Mouse (Mus musculus): ENCODE results near the gene Pou3f1. TPM values are rescaled to one million over a fixed set of nuclear protein-coding genes. Genes with fewer than 3 reads are reported as not detected.

Gene Pou3f1
- polyA plus RNA-seq, 1 experiment from 2014 or later, result 3.0 TPM

- Histone ChIP-seq H3K27ac (ENCODE audit: low read depth, low read length) (no peak overlapping the region), H3K9ac (ENCODE audit: low read depth, low read length) (no peak overlapping the region), H3K36me3 (ENCODE audit: control insufficient read depth, insufficient read depth, low read length) (no peaks in the 10 kb centered on the region), H3K27me3 (replicated peaks; ENCODE audit: control insufficient read depth, insufficient read depth, low read length) (no peaks in the 10 kb centered on the region), H3K9me3 (ENCODE audit: control insufficient read depth, low read length) (no peaks in the 10 kb centered on the region), H3K4me1 (ENCODE audit: control insufficient read depth, insufficient read depth, low read depth, low read length) (peaks cover 10% of the 10 kb centered on the region), H3K4me3 (ENCODE audit: low read length) (no peak overlapping the region), H3K4me2 (ENCODE audit: low read length) (no peak overlapping the region)
- no peak for ATAC-seq
- 87% methylated on average over 8 of the region's 8 CpGs for WGBS
Observed at GRCm38 (mm10) chr4:124691455-124691854, 34.8 kb downstream of the Pou3f1 start.

- Histone ChIP-seq H3K4me2 (ENCODE audit: low read length) (peak overlapping the region; percentile 91), H3K4me3 (ENCODE audit: low read length) (peak overlapping the region; percentile 80), H3K27me3 (replicated peaks; ENCODE audit: control insufficient read depth, insufficient read depth, low read length) (no peaks in the 10 kb centered on the region), H3K27ac (ENCODE audit: low read depth, low read length) (no peak overlapping the region), H3K9ac (ENCODE audit: low read depth, low read length) (peak overlapping the region; percentile 75), H3K9me3 (ENCODE audit: control insufficient read depth, low read length) (no peaks in the 10 kb centered on the region), H3K36me3 (ENCODE audit: control insufficient read depth, insufficient read depth, low read length) (no peaks in the 10 kb centered on the region), H3K4me1 (ENCODE audit: control insufficient read depth, insufficient read depth, low read depth, low read length) (peaks cover 10% of the 10 kb centered on the region)
- no peak for ATAC-seq
- 81% methylated on average over 3 of the region's 3 CpGs for whole genome bisulfite sequencing
Observed at GRCm38 (mm10) chr4:124692416-124692861, 35.8 kb downstream of the Pou3f1 start.

GRCm38 (mm10) chr4:124693135-124693894, 36.7 kb downstream of the Pou3f1 start, which contains the start of gene Utp11:
TSS of gene Utp11 (minus strand) at chr4:124693600.
- peak within 1 kb of the TSS; percentile 91 for H3K4me2 ChIP-seq (ENCODE audit: low read length)
- no peaks in the 10 kb centered on the region for H3K27me3 ChIP-seq (replicated peaks; ENCODE audit: control insufficient read depth, insufficient read depth, low read length)
- no peaks in the 10 kb centered on the region for H3K36me3 ChIP-seq (ENCODE audit: control insufficient read depth, insufficient read depth, low read length)
- H3K27ac ChIP-seq (ENCODE audit: low read depth, low read length), result peak within 1 kb of the TSS; percentile 72
- H3K4me3 ChIP-seq (ENCODE audit: low read length), result peak within 1 kb of the TSS; percentile 80
- no peaks in the 10 kb centered on the region for H3K9me3 ChIP-seq (ENCODE audit: control insufficient read depth, low read length)
- WGBS, result under 1% methylated on average over 43 of the region's 43 CpGs
- peaks cover 10% of the 10 kb centered on the region for H3K4me1 ChIP-seq (ENCODE audit: control insufficient read depth, insufficient read depth, low read depth, low read length)
- H3K9ac ChIP-seq (ENCODE audit: low read depth, low read length), result peak within 1 kb of the TSS; percentile 75
- ATAC-seq, result peak; percentile 98

- H3K4me1 ChIP-seq (ENCODE audit: control insufficient read depth, insufficient read depth, low read depth, low read length), result peaks cover 10% of the 10 kb centered on the region
- no peak overlapping the region for H3K4me2 ChIP-seq (ENCODE audit: low read length)
- 0 out of 2 replicates have a peak, but pooled peaks cover 3% of the 10 kb centered on the region for H3K27me3 ChIP-seq (replicated peaks; ENCODE audit: control insufficient read depth, insufficient read depth, low read length)
- no peak overlapping the region for H3K27ac ChIP-seq (ENCODE audit: low read depth, low read length)
- H3K4me3 ChIP-seq (ENCODE audit: low read length), result no peak overlapping the region
- no peaks in the 10 kb centered on the region for H3K36me3 ChIP-seq (ENCODE audit: control insufficient read depth, insufficient read depth, low read length)
- 90% methylated on average over 2 of the region's 2 CpGs for WGBS
- H3K9ac ChIP-seq (ENCODE audit: low read depth, low read length), result no peak overlapping the region
- H3K9me3 ChIP-seq (ENCODE audit: control insufficient read depth, low read length), result no peaks in the 10 kb centered on the region
- ATAC-seq, result no peak
Observed at GRCm38 (mm10) chr4:124694572-124694971, 38.0 kb downstream of the Pou3f1 start.

GRCm38 (mm10) chr4:124695786-124696516, 39.3 kb downstream of the Pou3f1 start:
- no peak overlapping the region for H3K4me3 ChIP-seq (ENCODE audit: low read length)
- no peak overlapping the region for H3K4me2 ChIP-seq (ENCODE audit: low read length)
- H3K4me1 ChIP-seq (ENCODE audit: control insufficient read depth, insufficient read depth, low read depth, low read length), result peaks cover 15% of the 10 kb centered on the region
- H3K36me3 ChIP-seq (ENCODE audit: control insufficient read depth, insufficient read depth, low read length), result no peaks in the 10 kb centered on the region
- H3K27ac ChIP-seq (ENCODE audit: low read depth, low read length), result no peak overlapping the region
- WGBS, result 15% methylated on average over 18 of the region's 18 CpGs
- H3K27me3 ChIP-seq (replicated peaks; ENCODE audit: control insufficient read depth, insufficient read depth, low read length), result 0 out of 2 replicates have a peak, but pooled peaks cover 5% of the 10 kb centered on the region
- ATAC-seq, result no peak
- H3K9ac ChIP-seq (ENCODE audit: low read depth, low read length), result no peak overlapping the region
- H3K9me3 ChIP-seq (ENCODE audit: control insufficient read depth, low read length), result no peaks in the 10 kb centered on the region

GRCm38 (mm10) chr4:124699791-124700190, 43.2 kb downstream of the Pou3f1 start:
- WGBS, result 20% methylated on average over 6 of the region's 6 CpGs

GRCm38 (mm10) chr4:124700248-124700971, 43.8 kb downstream of the Pou3f1 start, which contains the start of gene Fhl3:
TSS of gene Fhl3 (plus strand) at chr4:124700701.
- H3K27ac ChIP-seq (ENCODE audit: low read depth, low read length), result peak within 1 kb of the TSS; percentile 36; the same call in 1 of the 2 replicates
- no peaks in the 10 kb centered on the region for H3K36me3 ChIP-seq (ENCODE audit: control insufficient read depth, insufficient read depth, low read length)
- WGBS, result 2% methylated on average over 20 of the region's 59 CpGs
- H3K4me3 ChIP-seq (ENCODE audit: low read length), result peak within 1 kb of the TSS; percentile 61
- H3K27me3 ChIP-seq (replicated peaks; ENCODE audit: control insufficient read depth, insufficient read depth, low read length), result 0 out of 2 replicates have a peak, but pooled peaks cover 5% of the 10 kb centered on the region
- H3K9me3 ChIP-seq (ENCODE audit: control insufficient read depth, low read length), result no peaks in the 10 kb centered on the region
- peak within 1 kb of the TSS; percentile 99 for H3K4me2 ChIP-seq (ENCODE audit: low read length)
- peak; percentile 34; the same call in 1 of the 2 replicates for ATAC-seq
- peak within 1 kb of the TSS; percentile 70 for H3K9ac ChIP-seq (ENCODE audit: low read depth, low read length)
- peaks cover 20% of the 10 kb centered on the region for H3K4me1 ChIP-seq (ENCODE audit: control insufficient read depth, insufficient read depth, low read depth, low read length)

More at GRCm38 (mm10) chr4:124699791-124700190, 43.2 kb downstream of the Pou3f1 start:
- peaks cover 19% of the 10 kb centered on the region for H3K4me1 ChIP-seq (ENCODE audit: control insufficient read depth, insufficient read depth, low read depth, low read length)
- H3K4me2 ChIP-seq (ENCODE audit: low read length), result peak overlapping the region; percentile 99
- no peaks in the 10 kb centered on the region for H3K9me3 ChIP-seq (ENCODE audit: control insufficient read depth, low read length)
- no peak overlapping the region for H3K27ac ChIP-seq (ENCODE audit: low read depth, low read length)
- H3K36me3 ChIP-seq (ENCODE audit: control insufficient read depth, insufficient read depth, low read length), result no peaks in the 10 kb centered on the region
- ATAC-seq, result no peak
- no peak overlapping the region; the same call in 1 of the 2 replicates for H3K4me3 ChIP-seq (ENCODE audit: low read length)
- H3K27me3 ChIP-seq (replicated peaks; ENCODE audit: control insufficient read depth, insufficient read depth, low read length), result 0 out of 2 replicates have a peak, but pooled peaks cover 5% of the 10 kb centered on the region
- H3K9ac ChIP-seq (ENCODE audit: low read depth, low read length), result 0 out of 2 replicates have a peak overlapping the region, but pooled peaks have one; percentile 6

GRCm38 (mm10) chr4:124701052-124701845, 44.6 kb downstream of the Pou3f1 start:
- H3K9me3 ChIP-seq (ENCODE audit: control insufficient read depth, low read length), result no peaks in the 10 kb centered on the region
- H3K27ac ChIP-seq (ENCODE audit: low read depth, low read length), result peak overlapping the region; percentile 36; the same call in 1 of the 2 replicates
- H3K27me3 ChIP-seq (replicated peaks; ENCODE audit: control insufficient read depth, insufficient read depth, low read length), result 0 out of 2 replicates have a peak, but pooled peaks cover 5% of the 10 kb centered on the region
- peak; percentile 62 for ATAC-seq
- peak overlapping the region; percentile 99 for H3K4me2 ChIP-seq (ENCODE audit: low read length)
- H3K4me1 ChIP-seq (ENCODE audit: control insufficient read depth, insufficient read depth, low read depth, low read length), result peaks cover 20% of the 10 kb centered on the region
- peak overlapping the region; percentile 61 for H3K4me3 ChIP-seq (ENCODE audit: low read length)
- 5% methylated on average over 22 of the region's 22 CpGs for WGBS
- H3K9ac ChIP-seq (ENCODE audit: low read depth, low read length), result peak overlapping the region; percentile 70
- H3K36me3 ChIP-seq (ENCODE audit: control insufficient read depth, insufficient read depth, low read length), result no peaks in the 10 kb centered on the region

All from hindbrain, embryonic 16.5 days (tissue).